Mouse (Mus musculus) lung, embryonic 14.5 days (tissue): ENCODE results near the gene Rab28. TPM values are rescaled to one million over a fixed set of nuclear protein-coding genes. Genes with fewer than 3 reads are reported as not detected.

Experiments used
- ATAC-seq: fragments of 200-750 bp; cut with Nextera tagmentation; 2 replicates; pipeline ENCODE4 v1.8.0; 2017; ENCODE audit warnings: mild to moderate bottlenecking, moderate TSS enrichment, moderate library complexity; ENCODE audit not compliant: insufficient read depth
- DNase-seq: peaks from one replicate; pipeline ENCODE4 v3.0.0-alpha.2; 2015
- H3K27ac ChIP-seq: fragments of 300-500 bp; sonication (generic); 2 replicates; pipeline ENCODE4 v1.5.1; 2014; ENCODE audit warnings: low read depth, mild to moderate bottlenecking, moderate library complexity
- H3K27me3 ChIP-seq: fragments of 300-500 bp; sonication (generic); 2 replicates; pipeline ENCODE4 v1.6.1; 2014; ENCODE audit warnings: low read length, control low read depth; ENCODE audit not compliant: insufficient read depth
- H3K36me3 ChIP-seq: fragments of 300-500 bp; sonication (generic); 2 replicates; pipeline ENCODE4 v1.6.1; 2014; ENCODE audit warnings: control low read depth; ENCODE audit not compliant: insufficient read depth
- H3K4me1 ChIP-seq: fragments of 300-500 bp; sonication (generic); 2 replicates; pipeline ENCODE4 v1.6.1; 2014; ENCODE audit warnings: antibody characterized with exemption, control low read depth; ENCODE audit not compliant: insufficient read depth
- H3K4me2 ChIP-seq: fragments of 300-500 bp; sonication (generic); 2 replicates; pipeline ENCODE4 v1.6.1; 2014; ENCODE audit warnings: mild to moderate bottlenecking
- H3K4me3 ChIP-seq: fragments of 300-500 bp; sonication (generic); 2 replicates; pipeline ENCODE4 v1.5.1; 2014; ENCODE audit warnings: low read depth, low read length
- H3K9ac ChIP-seq: fragments of 300-500 bp; sonication (generic); 2 replicates; pipeline ENCODE4 v1.6.1; 2014
- H3K9me3 ChIP-seq: fragments of 300-500 bp; sonication (generic); 2 replicates; pipeline ENCODE4 v1.6.1; 2016; ENCODE audit warnings: low read depth, low read length, control low read depth
- CTCF ChIP-seq: IDR thresholded peaks from 2 replicates; pipeline ENCODE4 v1.5.1; 2016; ENCODE audit warnings: antibody characterized with exemption, low read depth
- WGBS: fragments of 180-500 bp; shearing (Covaris S2); extraction: QIAGEN DNeasy Blood & Tissue Kit; methylation state at CpG from one replicate; pipeline ENCODE4 v1.1.7; 2014; 5-methylcytosine and 5-hydroxymethylcytosine counted together
- polyA plus RNA-seq: library from polyadenylated mRNA; unstranded; fragments of >200 nt; fragmentation: Nextera tagmentation; extraction: Ambion mirVana; gene quantifications from 2 replicates; pipeline ENCODE4 v1.2.1, GENCODE M21; 2014

The Rab28 gene
- polyA plus RNA-seq, 1 experiment from 2014 or later = 63.9 TPM

DNA sequence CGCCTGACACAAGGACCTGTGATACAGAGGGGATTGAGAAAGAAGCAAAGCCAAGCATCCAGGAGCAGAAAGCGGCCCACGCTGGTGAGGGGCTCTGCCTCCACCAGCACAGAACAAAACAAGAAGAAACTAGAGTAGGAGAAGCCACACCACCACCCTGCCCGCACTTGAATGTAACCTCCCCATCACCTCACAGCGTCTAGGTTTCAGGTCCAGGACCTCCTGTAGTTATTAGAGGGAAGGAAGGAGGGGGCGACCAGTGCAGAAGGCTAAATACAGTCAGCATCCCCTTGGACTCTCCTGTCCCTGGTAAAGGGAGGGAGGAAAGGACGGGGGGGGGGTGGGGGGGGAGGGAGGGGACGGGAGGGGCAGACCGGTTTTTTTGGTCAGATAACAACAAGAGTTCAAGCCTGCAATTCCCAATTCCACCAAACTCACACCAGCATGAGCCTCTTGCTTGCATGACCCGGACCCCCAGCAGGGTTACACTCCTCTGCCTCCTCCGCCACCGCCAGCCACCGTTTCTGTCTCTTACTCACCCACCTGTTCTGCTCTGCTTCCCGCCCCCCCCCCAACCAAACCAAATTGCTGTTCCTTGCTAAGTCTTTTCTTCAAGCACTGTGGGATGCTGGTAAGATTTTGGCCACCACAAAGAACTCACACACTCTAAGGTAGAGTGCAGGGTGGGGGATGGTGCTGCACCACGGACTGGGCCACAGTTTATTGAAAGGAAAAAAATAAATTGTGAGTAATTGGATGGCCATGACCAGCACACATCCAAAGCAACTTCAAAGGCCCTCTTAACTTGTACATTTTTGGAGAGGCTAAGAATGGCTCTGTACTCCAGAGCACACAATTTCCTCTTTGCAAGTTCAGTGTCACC lies 37.2 kb upstream of the Rab28 start:
- no peak for ATAC-seq
- no peak overlapping the region for H3K4me3 ChIP-seq
- H3K27ac ChIP-seq = no peak overlapping the region
- no peaks in the 10 kb centered on the region for H3K9me3 ChIP-seq
- H3K27me3 ChIP-seq = peaks cover 64% of the 10 kb centered on the region
- no peak for DNase-seq
- H3K4me2 ChIP-seq = no peak overlapping the region
- no peak for TF ChIP-seq CTCF
- no peaks in the 10 kb centered on the region for H3K4me1 ChIP-seq
- H3K36me3 ChIP-seq = no peaks in the 10 kb centered on the region
- WGBS = 6% methylated on average over 13 of the region's 15 CpGs
- no peak overlapping the region for H3K9ac ChIP-seq

DNA sequence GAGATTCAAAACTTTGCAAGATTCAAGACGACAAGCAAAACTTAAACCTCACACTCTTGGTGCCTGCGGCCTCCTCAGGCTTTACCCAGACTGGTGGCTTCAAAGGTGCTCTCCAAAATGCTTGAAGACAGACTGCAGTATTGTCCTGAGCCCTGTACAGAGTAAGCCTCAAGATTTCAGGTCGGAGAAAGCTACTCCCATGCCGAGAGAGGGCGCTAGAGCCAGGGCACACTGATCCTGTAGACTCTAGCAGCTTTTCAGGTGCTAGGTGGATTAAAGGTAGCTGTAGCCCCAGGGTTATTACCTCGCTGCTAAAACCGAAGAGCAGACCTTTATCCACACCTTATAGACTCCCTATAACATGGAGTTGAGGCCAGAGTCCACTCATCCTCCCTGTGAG lies 36.3 kb upstream of the Rab28 start:
- TF ChIP-seq CTCF = no peak
- WGBS = 11% methylated on average over 7 of the region's 7 CpGs
- Histone ChIP-seq H3K4me3 (no peak overlapping the region), H3K9ac (no peak overlapping the region), H3K27ac (no peak overlapping the region), H3K27me3 (peaks cover 56% of the 10 kb centered on the region), H3K36me3 (no peaks in the 10 kb centered on the region), H3K9me3 (no peaks in the 10 kb centered on the region), H3K4me2 (no peak overlapping the region), H3K4me1 (no peaks in the 10 kb centered on the region)
- ATAC-seq = no peak
- DNase-seq = no peak

DNA sequence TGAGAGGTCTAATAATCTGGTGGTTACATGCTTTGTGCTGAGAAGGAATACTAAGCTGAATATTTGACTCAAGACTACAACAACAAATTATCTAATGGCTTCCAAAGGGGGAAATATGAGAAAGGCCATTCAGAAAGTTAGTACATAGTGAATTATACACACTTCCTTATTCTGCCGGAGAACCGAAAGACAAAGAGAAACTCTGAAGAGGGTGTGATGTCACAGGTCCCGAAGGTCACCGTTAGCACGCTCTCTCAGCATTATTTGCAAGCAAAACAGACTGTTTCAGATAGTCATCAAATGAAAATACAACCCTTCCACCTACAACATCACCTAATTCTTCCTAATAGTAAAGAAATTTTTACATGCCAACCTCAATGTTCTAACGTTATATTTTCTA lies 30.9 kb upstream of the Rab28 start:
- Histone ChIP-seq H3K4me1 (no peaks in the 10 kb centered on the region), H3K27ac (no peak overlapping the region), H3K4me2 (no peak overlapping the region), H3K4me3 (no peak overlapping the region), H3K9ac (no peak overlapping the region), H3K27me3 (peaks cover 6% of the 10 kb centered on the region; the same call in 1 of the 2 replicates), H3K9me3 (no peaks in the 10 kb centered on the region), H3K36me3 (no peaks in the 10 kb centered on the region)
- WGBS = 59% methylated on average over 6 of the region's 6 CpGs
- ATAC-seq (no peak), DNase-seq (no peak)
- TF ChIP-seq CTCF = no peak

DNA sequence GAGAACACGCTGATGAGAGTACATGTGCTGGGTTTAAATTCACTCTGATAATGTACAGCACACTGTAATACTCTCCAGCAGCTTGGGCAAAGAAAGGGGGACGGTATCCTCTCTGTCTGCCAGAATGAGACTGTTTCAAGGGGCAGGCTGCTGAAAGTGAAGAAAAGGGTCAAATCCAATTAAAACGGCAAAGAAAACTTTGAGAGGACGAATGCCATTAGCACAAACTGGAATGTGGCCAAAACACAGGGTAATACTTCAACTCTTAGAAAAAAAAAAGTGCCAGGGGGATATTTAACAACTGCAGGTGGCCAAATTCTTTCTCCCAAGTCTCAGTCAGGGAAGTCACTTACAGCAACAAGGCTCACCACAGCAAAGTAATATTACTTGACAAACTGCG lies 29.1 kb upstream of the Rab28 start:
- Histone ChIP-seq H3K9me3 (no peaks in the 10 kb centered on the region), H3K9ac (no peak overlapping the region), H3K4me3 (no peak overlapping the region), H3K4me1 (no peaks in the 10 kb centered on the region), H3K36me3 (no peaks in the 10 kb centered on the region), H3K27me3 (no peaks in the 10 kb centered on the region), H3K27ac (no peak overlapping the region), H3K4me2 (no peak overlapping the region)
- 51% methylated on average over 5 of the region's 5 CpGs for WGBS
- ATAC-seq (no peak), DNase-seq (no peak)
- TF ChIP-seq CTCF = no peak

DNA sequence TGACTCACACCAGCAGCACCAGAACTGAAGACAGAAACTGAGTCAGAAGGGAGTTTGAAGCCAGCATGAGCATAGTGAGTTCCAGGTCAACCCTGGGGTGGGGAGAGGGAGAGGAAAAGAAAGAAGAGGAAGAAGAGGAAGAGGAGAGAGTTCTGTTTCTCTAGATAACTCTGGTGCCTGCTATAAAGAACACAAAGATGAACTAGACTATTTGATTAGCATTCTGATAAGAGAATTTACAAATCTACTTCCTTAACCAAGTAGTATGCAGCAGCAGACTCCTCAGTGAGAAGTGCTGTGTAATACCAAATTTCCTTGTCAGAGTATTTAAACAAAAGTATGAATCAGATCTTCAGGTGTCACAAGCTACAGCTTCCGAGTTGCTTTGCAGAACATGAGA lies 19.1 kb upstream of the Rab28 start:
- no peak for TF ChIP-seq CTCF
- ATAC-seq (no peak), DNase-seq (no peak)
- Histone ChIP-seq H3K27ac (no peak overlapping the region), H3K4me2 (no peak overlapping the region), H3K27me3 (no peaks in the 10 kb centered on the region), H3K9me3 (no peaks in the 10 kb centered on the region), H3K4me3 (no peak overlapping the region), H3K36me3 (no peaks in the 10 kb centered on the region), H3K9ac (no peak overlapping the region), H3K4me1 (no peaks in the 10 kb centered on the region)
- WGBS = 55% methylated on average over 1 of the region's 1 CpGs

DNA sequence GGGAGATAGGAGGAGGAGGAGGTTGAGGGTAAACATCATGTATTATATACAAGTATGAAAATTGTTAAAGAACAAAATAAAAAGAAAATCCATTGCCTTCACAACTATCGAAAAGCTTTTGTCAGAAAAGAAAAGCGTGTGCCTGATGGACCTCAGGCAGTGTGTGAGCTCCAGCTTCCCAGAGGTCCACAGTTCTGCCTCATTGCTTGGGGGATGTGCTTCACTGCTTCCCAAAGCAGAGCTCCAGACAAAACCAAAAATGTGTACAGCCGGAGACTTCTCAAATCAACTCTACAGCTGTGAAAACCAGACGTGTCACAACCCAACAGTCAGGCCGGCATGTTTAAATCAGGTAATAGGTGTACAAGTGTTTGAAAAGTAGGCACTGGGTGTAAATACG lies 17.6 kb upstream of the Rab28 start:
- Histone ChIP-seq H3K9ac (no peak overlapping the region), H3K36me3 (no peaks in the 10 kb centered on the region), H3K9me3 (no peaks in the 10 kb centered on the region), H3K4me1 (no peaks in the 10 kb centered on the region), H3K4me3 (no peak overlapping the region), H3K27me3 (no peaks in the 10 kb centered on the region), H3K27ac (no peak overlapping the region), H3K4me2 (no peak overlapping the region)
- DNase-seq (no peak), ATAC-seq (no peak)
- WGBS = 79% methylated on average over 6 of the region's 6 CpGs
- TF ChIP-seq CTCF = no peak

DNA sequence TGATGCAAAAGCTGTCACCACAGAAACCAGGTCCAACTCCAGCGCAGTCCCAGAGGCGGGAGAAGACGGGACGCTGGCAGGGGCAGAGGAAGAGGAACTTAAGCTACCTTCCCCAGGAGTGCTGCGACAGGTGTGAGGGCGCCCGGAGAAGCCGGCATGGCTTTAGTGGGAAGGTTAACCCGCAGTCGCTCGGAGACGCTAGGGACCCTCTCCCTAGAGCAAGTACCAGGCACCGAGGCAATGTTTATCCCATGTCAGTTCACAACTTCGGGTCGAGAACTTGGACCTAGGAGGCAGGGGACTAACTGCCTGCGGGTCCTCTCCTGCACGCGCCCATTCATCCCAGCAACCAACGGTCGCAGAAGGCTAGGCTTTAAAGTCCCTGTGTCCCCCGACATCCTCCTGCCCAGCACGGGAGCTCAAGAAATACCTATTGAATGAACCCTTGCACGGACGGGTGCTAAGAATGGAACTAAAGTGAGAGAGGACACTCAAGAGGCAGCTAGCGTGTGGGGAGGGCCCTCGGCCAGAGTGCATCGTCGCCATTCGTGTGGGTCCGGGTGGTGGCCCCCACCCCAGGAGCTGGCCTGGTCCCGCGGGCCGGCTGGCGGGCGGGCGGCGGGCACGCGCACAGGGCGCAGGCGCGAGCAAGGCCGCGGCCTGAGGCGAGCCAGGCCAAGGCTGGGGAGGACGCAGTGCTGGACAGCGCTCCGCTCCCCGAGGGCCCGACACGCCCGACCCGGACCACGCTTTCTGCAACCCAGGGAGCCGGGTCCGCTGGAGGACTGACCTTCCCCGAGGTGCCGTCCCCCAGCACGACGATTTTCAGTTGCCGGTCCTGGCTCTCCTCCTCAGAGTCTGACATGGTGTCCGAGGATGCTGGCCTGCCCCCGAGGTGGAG lies 592 bp downstream of the Rab28 start:
- peak; percentile 77 for DNase-seq

More for the DNA sequence above, 592 bp downstream of the Rab28 start:
- Histone ChIP-seq H3K4me1 (no peaks in the 10 kb centered on the region), H3K27ac (peak overlapping the region; percentile 82), H3K36me3 (no peaks in the 10 kb centered on the region), H3K27me3 (no peaks in the 10 kb centered on the region), H3K9ac (peak overlapping the region; percentile 85), H3K4me3 (peak overlapping the region; percentile 91), H3K9me3 (no peaks in the 10 kb centered on the region), H3K4me2 (peak overlapping the region; percentile 96)
- under 1% methylated on average over 63 of the region's 63 CpGs for WGBS
- peak; percentile 91 for ATAC-seq
- no peak for TF ChIP-seq CTCF
